Mouse (Mus musculus) megakaryocyte, embryonic 14.5 days (primary cell): ENCODE results near the gene Ckap2.

Experiments used
- FLI1 ChIP-seq: IDR thresholded peaks from 2 replicates; pipeline ENCODE4 v1.6.1; 2012; ENCODE audit warnings: low read length, inconsistent platforms, mixed read lengths
- GATA1 ChIP-seq: IDR thresholded peaks from 3 replicates; pipeline ENCODE4 v1.6.1; 2012; ENCODE audit warnings: mixed read lengths, low read length, inconsistent platforms, borderline replicate concordance

- TF ChIP-seq GATA1 (no peak), FLI1 (no peak)
Measured at GRCm38 (mm10) chr8:22166080-22166603, 19.5 kb downstream of the Ckap2 start, which contains the start of gene Nek3.
